ENCODE assay signal across 14 mouse cellular contexts in the genomic region with DNA sequence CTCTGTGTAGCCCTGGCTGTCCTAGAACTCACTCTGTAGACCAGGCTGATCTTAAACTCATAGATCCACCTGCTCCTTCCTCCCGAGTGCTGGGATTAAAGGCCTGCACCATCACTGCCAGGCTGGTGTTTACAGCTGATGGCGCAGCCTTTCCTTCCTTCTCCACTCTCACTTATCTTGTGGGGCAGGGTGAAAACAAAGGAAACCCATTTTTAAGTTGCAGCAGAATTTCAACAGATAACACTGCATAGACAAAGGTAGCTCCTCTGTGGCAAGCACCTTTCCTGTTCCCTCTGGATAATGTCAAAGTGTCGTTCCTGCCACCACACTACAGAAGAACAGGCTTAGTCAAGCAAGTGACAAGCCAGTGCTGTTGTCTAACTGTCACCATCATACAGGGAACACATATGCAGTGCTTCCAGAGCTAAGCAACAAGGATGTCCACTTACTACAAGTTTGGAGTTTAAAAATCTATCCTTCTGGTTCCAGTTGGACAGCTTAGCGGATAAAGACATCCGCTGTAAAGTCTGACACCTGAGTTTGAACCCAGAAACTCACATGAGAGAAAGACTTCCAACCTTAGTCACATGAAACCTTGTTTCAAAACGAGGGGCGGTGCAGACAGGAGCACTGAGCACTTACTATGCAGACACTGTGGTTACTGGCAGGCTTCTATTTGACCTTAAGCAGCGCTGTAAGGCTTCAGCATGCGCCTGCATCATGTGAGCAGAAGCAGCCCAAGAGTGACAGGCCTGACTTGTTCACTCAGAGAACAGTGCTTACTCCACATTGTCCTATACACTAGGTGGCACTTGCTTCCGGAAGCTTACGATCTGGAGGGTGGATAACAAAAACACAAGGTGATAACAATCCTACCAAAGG. TPM values are rescaled to one million over a fixed set of nuclear protein-coding genes. Genes with fewer than 3 reads are reported as not detected.
A peak's percentile ranks its signal among the peaks of the same experiment; 100 is the strongest.
DNase-seq lines count a peak whose midpoint lies in the region; ATAC-seq and TF ChIP-seq lines count a peak whose summit lies in the region.
"Had no signal": no experiment of that assay in that cellular context is flagged by ENCODE, and none has a peak within 500 bp of the region (broad histone marks: within the 10 kb centered on the region; RNA-seq: fewer than 3 reads in every experiment).

No protein-coding gene starts in this region.

- peak; percentile 26; the same call in 1 of the 2 replicates for TF ChIP-seq CTCF in lung, postnatal 0 days (IDR thresholded peaks at IDR 0.05)
- peak; percentile 32 for TF ChIP-seq CTCF in stomach, postnatal 0 days (IDR thresholded peaks at IDR 0.05; ENCODE audit: low read depth)

- H3K9ac ChIP-seq in heart, embryonic 11.5 days (ENCODE audit: low read depth, low read length) = no peak overlapping the region
- H3K9ac ChIP-seq in lung, postnatal 0 days (replicated peaks; ENCODE audit: low read depth) = no peak overlapping the region
- H3K9ac ChIP-seq in stomach, postnatal 0 days (ENCODE audit: low read length) = no peak overlapping the region
- H3K9ac ChIP-seq: embryonic facial prominence, embryonic 13.5 days had no signal

- no peaks in the 10 kb centered on the region for H3K27me3 ChIP-seq in heart, embryonic 11.5 days (ENCODE audit: control insufficient read depth, insufficient read depth, low read length)
- no peaks in the 10 kb centered on the region for H3K27me3 ChIP-seq in lung, postnatal 0 days (replicated peaks; ENCODE audit: insufficient read depth, low read length)
- H3K27me3 ChIP-seq in stomach, postnatal 0 days (ENCODE audit: control insufficient read depth, insufficient read depth, low read length) = no peaks in the 10 kb centered on the region
- H3K27me3 ChIP-seq: embryonic facial prominence, embryonic 13.5 days had no signal

- intact Hi-C loops in heart, postnatal 36 days (cut with DNase I) = no loop called here

- peaks cover 14% of the 10 kb centered on the region for H3K36me3 ChIP-seq in heart, embryonic 11.5 days (ENCODE audit: control insufficient read depth, insufficient read depth, low read length)
- H3K36me3 ChIP-seq in lung, postnatal 0 days (ENCODE audit: insufficient read depth, low read length) = peaks cover 16% of the 10 kb centered on the region
- H3K36me3 ChIP-seq in stomach, postnatal 0 days (ENCODE audit: control insufficient read depth, insufficient read depth, low read length) = peaks cover 6% of the 10 kb centered on the region; the same call in 1 of the 2 replicates

- WGBS in heart, embryonic 11.5 days (ENCODE audit: insufficient replicate concordance) = 50% methylated on average over 11 of the region's 11 CpGs
- WGBS in lung, postnatal 0 days = 64% methylated on average over 11 of the region's 11 CpGs
- WGBS in stomach, postnatal 0 days = 73% methylated on average over 11 of the region's 11 CpGs

- peak overlapping the region; percentile 78 for H3K27ac ChIP-seq in heart, embryonic 11.5 days (ENCODE audit: low read depth, low read length)
- H3K27ac ChIP-seq in lung, postnatal 0 days (ENCODE audit: low read length) = no peak overlapping the region; the same call in 1 of the 2 replicates
- H3K27ac ChIP-seq in stomach, postnatal 0 days (replicated peaks) = peak overlapping the region; percentile 53
- H3K27ac ChIP-seq: embryonic facial prominence, embryonic 13.5 days had no signal

- H3K4me1 ChIP-seq in heart, embryonic 11.5 days (ENCODE audit: control insufficient read depth, insufficient read depth, low read length) = peaks cover 23% of the 10 kb centered on the region
- no peaks in the 10 kb centered on the region for H3K4me1 ChIP-seq in lung, postnatal 0 days (ENCODE audit: insufficient read depth, low read depth, low read length)
- H3K4me1 ChIP-seq in stomach, postnatal 0 days (replicated peaks; ENCODE audit: control insufficient read depth, insufficient read depth) = 0 out of 2 replicates have a peak, but pooled peaks cover 2% of the 10 kb centered on the region

- TF ChIP-seq EP300 in lung, postnatal 0 days (IDR thresholded peaks at IDR 0.05) = no peak
- no peak for TF ChIP-seq EP300 in stomach, postnatal 0 days (optimal IDR thresholded peaks at IDR 0.05)

- no peak for DNase-seq in heart, postnatal 36 days
- DNase-seq in lung, postnatal 0 days (ENCODE audit: low spot score) = peak; percentile 52
- no peak for DNase-seq in lung, postnatal 10 days
- DNase-seq in kidney, postnatal 25 days = peak; percentile 9 to 49
- peak; percentile 28 for DNase-seq in stomach, postnatal 0 days (ENCODE audit: low spot score)
- DNase-seq in frontal cortex, postnatal 14 days (ENCODE audit: low spot score in 2 of 2) = no peak
- DNase-seq: cerebellum, adult 9-11 months; layer of hippocampus, postnatal 36 days had no signal

- H3K4me3 ChIP-seq in heart, embryonic 11.5 days (ENCODE audit: low read depth, low read length) = no peak overlapping the region
- no peak overlapping the region for H3K4me3 ChIP-seq in lung, postnatal 0 days (ENCODE audit: low read depth, low read length)
- no peak overlapping the region for H3K4me3 ChIP-seq in stomach, postnatal 0 days (ENCODE audit: low read depth, low read length)
- H3K4me3 ChIP-seq: embryonic facial prominence, embryonic 13.5 days; myocyte had no signal

- H3K9me3 ChIP-seq in heart, embryonic 11.5 days (replicated peaks; ENCODE audit: control insufficient read depth, low read length) = no peaks in the 10 kb centered on the region
- H3K9me3 ChIP-seq in lung, postnatal 0 days (ENCODE audit: low read length) = no peaks in the 10 kb centered on the region
- H3K9me3 ChIP-seq in stomach, postnatal 0 days (ENCODE audit: control insufficient read depth, low read length) = no peaks in the 10 kb centered on the region
- H3K9me3 ChIP-seq: embryonic facial prominence, embryonic 13.5 days had no signal

- ATAC-seq in heart, embryonic 11.5 days (replicated peaks; ENCODE audit: insufficient number of reproducible peaks, low FRiP score, low TSS enrichment) = no peak; the same call in 1 of the 2 replicates
- ATAC-seq in lung, postnatal 0 days = peak; percentile 82
- peak; percentile 86 for ATAC-seq in stomach, postnatal 0 days (ENCODE audit: low FRiP score, low TSS enrichment)
- no peak for ATAC-seq in erythroid progenitor cell, adult 5-6 weeks (replicated peaks; ENCODE audit: low FRiP score, poor library complexity, severe bottlenecking)
- ATAC-seq: activated CD4-positive, CD25-positive, alpha-beta regulatory T cell, adult 4 months; inflammation-experienced regulatory T-cells, adult 6 months had no signal

- no peak overlapping the region for H3K4me2 ChIP-seq in heart, embryonic 11.5 days
- no peak overlapping the region for H3K4me2 ChIP-seq in lung, postnatal 0 days (replicated peaks; ENCODE audit: low read depth, low read length)
- H3K4me2 ChIP-seq in stomach, postnatal 0 days (replicated peaks; ENCODE audit: low read depth) = no peak overlapping the region
- H3K4me2 ChIP-seq: embryonic facial prominence, embryonic 13.5 days had no signal

RNA-seq across cellular contexts. Expression of a gene that starts 10.6 kb away (rescaled TPM):
- polyA plus RNA-seq in heart, embryonic 11.5 days (2014; fragmentation: Nextera tagmentation; extraction: Ambion mirVana) = 66.8 and 67.5 TPM in 2 replicates
- 10 to 100 TPM; 36.4 to 36.7 TPM for total RNA-seq in heart, postnatal 36 days (2021)
- 80.8 and 85.9 TPM in 2 replicates for polyA plus RNA-seq in lung, postnatal 0 days (2015; fragmentation: Nextera tagmentation; extraction: Ambion mirVana)
- polyA plus RNA-seq in stomach, postnatal 0 days (2015; fragmentation: Nextera tagmentation; extraction: Ambion mirVana) = 56.4 and 56.7 TPM in 2 replicates
- total RNA-seq in erythroid progenitor cell, adult 5-6 weeks (2015; ENCODE audit: low replicate concordance) = 44.3 and 52.0 TPM in 2 replicates
- total RNA-seq in erythroid progenitor cell, adult 5-6 weeks (2017; ENCODE audit: low replicate concordance) = 44.1 and 55.1 TPM in 2 replicates

RNA-seq across cellular contexts. Expression of a gene that starts 30.8 kb away (rescaled TPM):
- 40.3 and 45.5 TPM in 2 replicates for polyA plus RNA-seq in heart, embryonic 11.5 days (2014; fragmentation: Nextera tagmentation; extraction: Ambion mirVana)
- 10 to 100 TPM; 16.6 to 18.8 TPM for total RNA-seq in heart, postnatal 36 days (2021)
- 18.3 and 21.0 TPM in 2 replicates for polyA plus RNA-seq in lung, postnatal 0 days (2015; fragmentation: Nextera tagmentation; extraction: Ambion mirVana)
- polyA plus RNA-seq in stomach, postnatal 0 days (2015; fragmentation: Nextera tagmentation; extraction: Ambion mirVana) = 18.7 and 18.9 TPM in 2 replicates
- 16.6 and 19.3 TPM in 2 replicates for total RNA-seq in erythroid progenitor cell, adult 5-6 weeks (2015; ENCODE audit: low replicate concordance)
- total RNA-seq in erythroid progenitor cell, adult 5-6 weeks (2017; ENCODE audit: low replicate concordance) = 24.5 and 36.2 TPM in 2 replicates

RNA-seq across cellular contexts. Expression of a gene that starts 48.6 kb away (rescaled TPM):
- 31.2 and 33.4 TPM in 2 replicates for polyA plus RNA-seq in heart, embryonic 11.5 days (2014; fragmentation: Nextera tagmentation; extraction: Ambion mirVana)
- 10 to 100 TPM; 42.3 to 46.4 TPM for total RNA-seq in heart, postnatal 36 days (2021)
- 53.9 and 57.6 TPM in 2 replicates for polyA plus RNA-seq in lung, postnatal 0 days (2015; fragmentation: Nextera tagmentation; extraction: Ambion mirVana)
- polyA plus RNA-seq in stomach, postnatal 0 days (2015; fragmentation: Nextera tagmentation; extraction: Ambion mirVana) = 33.3 and 34.3 TPM in 2 replicates
- total RNA-seq in erythroid progenitor cell, adult 5-6 weeks (2015; ENCODE audit: low replicate concordance) = 30.6 and 35.0 TPM in 2 replicates
- 41.3 and 67.4 TPM in 2 replicates for total RNA-seq in erythroid progenitor cell, adult 5-6 weeks (2017; ENCODE audit: low replicate concordance)

Comparison
In these comparisons a context has a peak if more than half of its experiments do, and no peak if none do; other contexts are left out.
1. DNase-seq: peak in lung, postnatal 0 days (single experiment), kidney, postnatal 25 days (2 of 2) and stomach, postnatal 0 days (single experiment); none in heart, postnatal 36 days (0 of 2), lung, postnatal 10 days (single experiment) and frontal cortex, postnatal 14 days (0 of 2).
2. ATAC-seq: peak in lung, postnatal 0 days (single experiment) and stomach, postnatal 0 days (single experiment); none in heart, embryonic 11.5 days (single experiment) and erythroid progenitor cell, adult 5-6 weeks (single experiment).